Mouse (Mus musculus) T-cell, adult 2 months (primary cell): ENCODE data around the gene Tgm2.

Experiments
- DNase-seq: peaks from one replicate; pipeline ENCODE4 v3.0.0; 2022; ENCODE audit warnings: low spot score

Gene Tgm2

GRCm38 (mm10) chr2:158146223-158146622, at the start of gene Tgm2:
Tgm2 (minus strand) TSS chr2:158146436.
- peak; percentile 77 for DNase-seq

- peak; percentile 28 for DNase-seq
Observed at GRCm38 (mm10) chr2:158194945-158195640, 48.9 kb upstream of the Tgm2 start.

- no peak for DNase-seq
Observed at GRCm38 (mm10) chr2:158193611-158194336, 47.5 kb upstream of the Tgm2 start.

GRCm38 (mm10) chr2:158191098-158191497, 44.9 kb upstream of the Tgm2 start:
- DNase-seq: no peak

GRCm38 (mm10) chr2:158189451-158189850, 43.2 kb upstream of the Tgm2 start:
- no peak for DNase-seq

GRCm38 (mm10) chr2:158186206-158186871, 40.1 kb upstream of the Tgm2 start:
- no peak for DNase-seq

- DNase-seq: no peak
Observed at GRCm38 (mm10) chr2:158183266-158183665, 37.0 kb upstream of the Tgm2 start.

- no peak for DNase-seq
Observed at GRCm38 (mm10) chr2:158181932-158182331, 35.7 kb upstream of the Tgm2 start.

- DNase-seq: peak; percentile 42
Observed at GRCm38 (mm10) chr2:158180797-158181196, 34.6 kb upstream of the Tgm2 start.

- DNase-seq: no peak
Observed at GRCm38 (mm10) chr2:158179370-158180111, 33.3 kb upstream of the Tgm2 start.

GRCm38 (mm10) chr2:158178696-158179369, 32.6 kb upstream of the Tgm2 start:
- peak; percentile 51 for DNase-seq

GRCm38 (mm10) chr2:158178139-158178538, 31.9 kb upstream of the Tgm2 start:
- DNase-seq: no peak

- DNase-seq: no peak
Observed at GRCm38 (mm10) chr2:158177574-158177973, 31.3 kb upstream of the Tgm2 start.

GRCm38 (mm10) chr2:158176763-158177162, 30.5 kb upstream of the Tgm2 start:
- no peak for DNase-seq

GRCm38 (mm10) chr2:158175433-158175832, 29.2 kb upstream of the Tgm2 start:
- DNase-seq: no peak

GRCm38 (mm10) chr2:158174958-158175357, 28.7 kb upstream of the Tgm2 start:
- DNase-seq: peak; percentile 24

GRCm38 (mm10) chr2:158174438-158174837, 28.2 kb upstream of the Tgm2 start:
- DNase-seq: no peak

GRCm38 (mm10) chr2:158170394-158170793, 24.2 kb upstream of the Tgm2 start:
- DNase-seq: no peak

- no peak for DNase-seq
Observed at GRCm38 (mm10) chr2:158169771-158170170, 23.5 kb upstream of the Tgm2 start.

GRCm38 (mm10) chr2:158169351-158169750, 23.1 kb upstream of the Tgm2 start:
- no peak for DNase-seq

GRCm38 (mm10) chr2:158168741-158169211, 22.5 kb upstream of the Tgm2 start:
- no peak for DNase-seq
